Mouse (Mus musculus) liver, embryonic 14.5 days (tissue): ENCODE data around the gene Aimp2.

Experiments
- CTCF ChIP-seq: IDR thresholded peaks from 2 replicates; pipeline ENCODE4 v1.5.1; 2016; ENCODE audit warnings: antibody characterized with exemption, low read depth, control low read depth
- EP300 ChIP-seq: IDR thresholded peaks from 2 replicates; pipeline ENCODE4 v1.6.1; 2016; ENCODE audit warnings: antibody characterized with exemption, low read depth

DNA sequence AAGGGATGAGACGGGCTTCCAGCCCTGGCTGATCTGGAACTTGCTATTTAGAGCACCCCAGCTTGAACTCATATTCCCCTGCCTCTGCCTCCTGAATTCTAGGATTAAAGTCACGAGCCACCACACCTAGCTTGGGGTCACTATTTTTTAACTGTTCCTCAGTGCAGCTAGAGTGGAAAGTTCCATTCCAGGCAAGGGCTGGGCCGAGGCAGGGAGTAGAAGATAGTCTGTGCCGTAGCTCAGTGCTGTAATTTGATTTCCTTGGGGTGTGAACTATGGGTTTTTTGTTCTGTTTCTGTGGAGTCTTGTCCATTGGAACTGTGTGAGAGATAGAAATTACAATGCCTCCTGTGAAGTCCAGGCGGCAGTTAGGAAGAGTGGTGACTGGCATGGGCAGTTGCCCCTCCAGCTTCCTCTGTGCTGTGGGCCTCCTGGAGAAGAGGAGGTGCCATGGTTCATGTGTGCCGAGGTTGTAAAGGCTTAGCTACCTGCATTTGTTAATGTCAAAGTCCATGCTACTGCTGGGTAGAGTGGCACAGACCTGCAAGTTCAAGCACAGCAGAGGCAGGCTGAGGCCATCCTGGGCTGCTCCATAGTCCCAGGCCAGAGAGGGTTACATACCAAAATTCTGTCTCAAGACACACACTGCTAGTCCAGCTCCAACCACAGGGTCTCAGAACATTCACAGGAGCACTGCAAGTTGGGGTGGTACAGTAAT lies 22.4 kb upstream of the Aimp2 start:
- no peak for TF ChIP-seq EP300
- no peak for TF ChIP-seq CTCF
